Comparison of ENCODE assay signal across 8 mouse cellular contexts in genomic region chr11:103362054-103362432, GRCm38 (mm10). TPM values are rescaled to one million over a fixed set of nuclear protein-coding genes. Genes with fewer than 3 reads are reported as not detected.
DNase-seq lines count a peak whose midpoint lies in the region; ATAC-seq and TF ChIP-seq lines count a peak whose summit lies in the region.

No protein-coding gene starts in this region.

- TF ChIP-seq CTCF in heart, adult 2 months (IDR thresholded peaks at IDR 0.05) = no peak

- no peaks in the 10 kb centered on the region for H3K27me3 ChIP-seq in heart, adult 2 months (ENCODE audit: control insufficient read depth, insufficient read depth, low read length)
- peaks cover 88% of the 10 kb centered on the region for H3K27me3 ChIP-seq in embryonic facial prominence, embryonic 12.5 days
- H3K27me3 ChIP-seq in intestine, embryonic 14.5 days (replicated peaks; ENCODE audit: control insufficient read depth, insufficient read depth, low read length) = peaks cover 47% of the 10 kb centered on the region
- H3K27me3 ChIP-seq in stomach, embryonic 15.5 days (replicated peaks) = peaks cover 21% of the 10 kb centered on the region

- no peaks in the 10 kb centered on the region for H3K9me3 ChIP-seq in embryonic facial prominence, embryonic 12.5 days
- H3K9me3 ChIP-seq in intestine, embryonic 14.5 days (ENCODE audit: control insufficient read depth, low read length) = no peaks in the 10 kb centered on the region
- H3K9me3 ChIP-seq in stomach, embryonic 15.5 days = no peaks in the 10 kb centered on the region

- peak; percentile 71 for TF ChIP-seq POLR2A in heart, adult 2 months (IDR thresholded peaks at IDR 0.05; ENCODE audit: insufficient read depth, low read depth, low read length)

- no peaks in the 10 kb centered on the region for H3K36me3 ChIP-seq in heart, adult 2 months (ENCODE audit: control insufficient read depth, insufficient read depth, low read length)
- H3K36me3 ChIP-seq in embryonic facial prominence, embryonic 12.5 days = peaks cover 3% of the 10 kb centered on the region
- peaks cover 5% of the 10 kb centered on the region for H3K36me3 ChIP-seq in intestine, embryonic 14.5 days (ENCODE audit: control insufficient read depth, insufficient read depth, low read length)
- H3K36me3 ChIP-seq in stomach, embryonic 15.5 days = no peaks in the 10 kb centered on the region

- intact Hi-C loops in heart, adult 2 months (cut with DNase I) = no loop called here

- peak overlapping the region; percentile 92 for H3K27ac ChIP-seq in heart, adult 2 months
- H3K27ac ChIP-seq in embryonic facial prominence, embryonic 12.5 days = peak overlapping the region; percentile 55
- peak overlapping the region; percentile 70; the same call in 1 of the 2 replicates for H3K27ac ChIP-seq in intestine, embryonic 14.5 days (ENCODE audit: low read depth)
- H3K27ac ChIP-seq in stomach, embryonic 15.5 days = peak overlapping the region; percentile 83

- H3K4me3 ChIP-seq in heart, adult 2 months = peak overlapping the region; percentile 65
- peak overlapping the region; percentile 40 for H3K4me3 ChIP-seq in embryonic facial prominence, embryonic 12.5 days
- peak overlapping the region; percentile 37 for H3K4me3 ChIP-seq in intestine, embryonic 14.5 days (ENCODE audit: low read depth, low read length)
- H3K4me3 ChIP-seq in stomach, embryonic 15.5 days (replicated peaks) = peak overlapping the region; percentile 51

- no peaks in the 10 kb centered on the region for H3K79me2 ChIP-seq in heart, adult 2 months (replicated peaks; ENCODE audit: control insufficient read depth, insufficient read depth, low read length)

- peak in 1 of 2 experiments; percentile 54 for DNase-seq in heart, adult 2 months
- no peak for DNase-seq in heart, adult 9 months (ENCODE audit: low spot score in 2 of 2)
- DNase-seq in intestine, embryonic 14.5 days (ENCODE audit: low spot score) = peak; percentile 74
- DNase-seq in lung, postnatal 10 days = peak; percentile 73
- DNase-seq in urinary bladder, postnatal 25 days (ENCODE audit: low spot score) = no peak
- no peak for DNase-seq in left cerebral cortex, adult 11 months (ENCODE audit: low spot score)

- no peak for TF ChIP-seq EP300 in heart, adult 2 months (IDR thresholded peaks at IDR 0.05; ENCODE audit: insufficient read depth, low read depth, low read length)

- H3K4me1 ChIP-seq in heart, adult 2 months (ENCODE audit: control insufficient read depth, insufficient read depth, low read length) = peaks cover 11% of the 10 kb centered on the region
- H3K4me1 ChIP-seq in embryonic facial prominence, embryonic 12.5 days = peaks cover 23% of the 10 kb centered on the region
- H3K4me1 ChIP-seq in intestine, embryonic 14.5 days (replicated peaks; ENCODE audit: control insufficient read depth, insufficient read depth, low read length) = peaks cover 6% of the 10 kb centered on the region; the same call in 1 of the 2 replicates
- H3K4me1 ChIP-seq in stomach, embryonic 15.5 days = peaks cover 33% of the 10 kb centered on the region

- peak overlapping the region; percentile 91 for H3K4me2 ChIP-seq in embryonic facial prominence, embryonic 12.5 days (replicated peaks)
- peak overlapping the region; percentile 71 for H3K4me2 ChIP-seq in intestine, embryonic 14.5 days (ENCODE audit: low read length)
- peak overlapping the region; percentile 91 for H3K4me2 ChIP-seq in stomach, embryonic 15.5 days

- no peak for ATAC-seq in embryonic facial prominence, embryonic 12.5 days (ENCODE audit: insufficient number of reproducible peaks, insufficient read depth, low FRiP score, low TSS enrichment)
- peak; percentile 45; the same call in 1 of the 2 replicates for ATAC-seq in intestine, embryonic 14.5 days (replicated peaks; ENCODE audit: low FRiP score, low TSS enrichment, low read depth)
- ATAC-seq in stomach, embryonic 15.5 days (ENCODE audit: insufficient read depth, low FRiP score, low read depth) = no peak

- 17% methylated on average over 13 of the region's 13 CpGs for WGBS in heart, adult 2 months
- WGBS in embryonic facial prominence, embryonic 12.5 days = 3% methylated on average over 13 of the region's 13 CpGs
- WGBS in intestine, embryonic 14.5 days = 3% methylated on average over 13 of the region's 13 CpGs
- WGBS in stomach, embryonic 15.5 days = 6% methylated on average over 13 of the region's 13 CpGs

- peak overlapping the region; percentile 83 for H3K9ac ChIP-seq in heart, adult 2 months (ENCODE audit: low read depth, low read length)
- no peak overlapping the region for H3K9ac ChIP-seq in embryonic facial prominence, embryonic 12.5 days
- H3K9ac ChIP-seq in intestine, embryonic 14.5 days (ENCODE audit: low read length) = no peak overlapping the region; the same call in 1 of the 2 replicates
- H3K9ac ChIP-seq in stomach, embryonic 15.5 days = 0 out of 2 replicates have a peak overlapping the region, but pooled peaks have one; percentile 14

RNA-seq across cellular contexts. Expression of gene Arhgap27, which starts 1.4 kb away (rescaled TPM):
- total RNA-seq in heart, adult 2 months (2021) = 10 to 100 TPM; 14.1 to 22.9 TPM
- 15.0 and 18.5 TPM in 2 replicates for polyA plus RNA-seq in heart, adult 2 months (2012; rRNA removed)
- 7.2 and 7.4 TPM in 2 replicates for polyA plus RNA-seq in embryonic facial prominence, embryonic 12.5 days (2016; fragmentation: Nextera tagmentation; extraction: Ambion mirVana)
- polyA plus RNA-seq in intestine, embryonic 14.5 days (2014; fragmentation: Nextera tagmentation; extraction: Ambion mirVana) = 23.8 and 24.8 TPM in 2 replicates
- 21.2 and 21.5 TPM in 2 replicates for polyA plus RNA-seq in stomach, embryonic 15.5 days (2015; fragmentation: Nextera tagmentation; extraction: Ambion mirVana)

RNA-seq across cellular contexts. Expression of gene Plekhm1, which starts 50.4 kb away (rescaled TPM):
- 10 to 100 TPM; 10.6 to 11.9 TPM for total RNA-seq in heart, adult 2 months (2021)
- polyA plus RNA-seq in heart, adult 2 months (2012; rRNA removed) = 10.2 and 12.2 TPM in 2 replicates
- polyA plus RNA-seq in embryonic facial prominence, embryonic 12.5 days (2016; fragmentation: Nextera tagmentation; extraction: Ambion mirVana) = 8.2 and 8.7 TPM in 2 replicates
- 7.2 and 8.5 TPM in 2 replicates for polyA plus RNA-seq in intestine, embryonic 14.5 days (2014; fragmentation: Nextera tagmentation; extraction: Ambion mirVana)
- 5.9 and 6.2 TPM in 2 replicates for polyA plus RNA-seq in stomach, embryonic 15.5 days (2015; fragmentation: Nextera tagmentation; extraction: Ambion mirVana)

Comparison
In these comparisons a context has a peak if more than half of its experiments do, and no peak if none do; other contexts are left out.
1. DNase-seq: peak in intestine, embryonic 14.5 days (single experiment) and lung, postnatal 10 days (single experiment); none in heart, adult 9 months (0 of 2), urinary bladder, postnatal 25 days (single experiment) and left cerebral cortex, adult 11 months (single experiment).
2. H3K9ac ChIP-seq: peak in heart, adult 2 months (single experiment) and stomach, embryonic 15.5 days (single experiment); none in embryonic facial prominence, embryonic 12.5 days (single experiment) and intestine, embryonic 14.5 days (single experiment).
3. Peak in every context shown above with its lines, with median percentiles within 50 percentile points of each other: H3K27ac ChIP-seq, H3K4me3 ChIP-seq and H3K4me2 ChIP-seq.